Mouse (Mus musculus) v-Abl transformed pro-B cells (cell line): ENCODE measurements at regions not wholly inside any gene's neighbourhood (a gene's known extent, or its start where the extent isn't known, plus 50 kb on each side); places are given as distances from the start of the nearest gene placed in this dataset.
"Not testable (repeated sequence)": the region's sequence is repeated elsewhere in the genome, so short reads cannot be mapped to it uniquely, and the experiment has no call there.

ENCODE experiments used
- in situ Hi-C, 2 experiments: fragments of 400-800 bp; cut with MboI; formaldehyde crosslinking; loops; one replicate each; pipeline ENCODE4 v1.15.1; 2025; ENCODE audit not compliant: unreplicated experiment in 2 of 2

- in situ Hi-C loops, result no loop called here
Measured at GRCm38 (mm10) chrX:130525770-130526169, 776.2 kb downstream of the Diaph2 start.

- in situ Hi-C loops, result no loop called here
Measured at GRCm38 (mm10) chrX:130533171-130534156, 783.9 kb downstream of the Diaph2 start.

- in situ Hi-C loops, result not testable (repeated sequence)
Measured at GRCm38 (mm10) chrX:130538771-130539170, 789.2 kb downstream of the Diaph2 start.

- in situ Hi-C loops, result no loop called here
Measured at GRCm38 (mm10) chrX:130548001-130548400, 798.5 kb downstream of the Diaph2 start.

GRCm38 (mm10) chrX:130549275-130549674 is 799.7 kb downstream of the Diaph2 start:
- in situ Hi-C loops, result no loop called here

- in situ Hi-C loops, result loop anchor here in 1 of 2 experiments (10.0 kb wide), 1 partner anchor 195 kb away; no protein-coding TSS in a partner anchor
Measured at GRCm38 (mm10) chrX:130549925-130550324, 800.4 kb downstream of the Diaph2 start.

- in situ Hi-C loops, result loop anchor here in 1 of 2 experiments (10.0 kb wide), 1 partner anchor 188 kb away; no protein-coding TSS in a partner anchor
Measured at GRCm38 (mm10) chrX:130557251-130557650, 807.7 kb downstream of the Diaph2 start.

GRCm38 (mm10) chrX:130577706-130578105 is 828.2 kb downstream of the Diaph2 start:
- in situ Hi-C loops, result no loop called here

GRCm38 (mm10) chrX:130596631-130597030 is 847.1 kb downstream of the Diaph2 start:
- in situ Hi-C loops, result no loop called here

GRCm38 (mm10) chrX:130601911-130602310 is 852.4 kb downstream of the Diaph2 start:
- in situ Hi-C loops, result no loop called here

- in situ Hi-C loops, result no loop called here
Measured at GRCm38 (mm10) chrX:130638513-130638912, 889.0 kb downstream of the Diaph2 start.

- in situ Hi-C loops, result no loop called here
Measured at GRCm38 (mm10) chrX:130655815-130656214, 906.3 kb downstream of the Diaph2 start.

- in situ Hi-C loops, result no loop called here
Measured at GRCm38 (mm10) chrX:130684381-130684780, 934.8 kb downstream of the Diaph2 start.

GRCm38 (mm10) chrX:130708929-130709328 is 959.4 kb downstream of the Diaph2 start:
- in situ Hi-C loops, result no loop called here

- in situ Hi-C loops, result loop anchor here in 1 of 2 experiments (10.0 kb wide), 1 partner anchor 189 kb away; no protein-coding TSS in a partner anchor
Measured at GRCm38 (mm10) chrX:130744132-130744531, 994.6 kb downstream of the Diaph2 start.
